Mouse (Mus musculus) cerebellum, adult 11-12 months (tissue): ENCODE measurements around the gene Mrps33.

Experiments
- DNase-seq: peaks from one replicate; pipeline ENCODE4 v3.0.0; 2022

Mrps33 gene

DNA sequence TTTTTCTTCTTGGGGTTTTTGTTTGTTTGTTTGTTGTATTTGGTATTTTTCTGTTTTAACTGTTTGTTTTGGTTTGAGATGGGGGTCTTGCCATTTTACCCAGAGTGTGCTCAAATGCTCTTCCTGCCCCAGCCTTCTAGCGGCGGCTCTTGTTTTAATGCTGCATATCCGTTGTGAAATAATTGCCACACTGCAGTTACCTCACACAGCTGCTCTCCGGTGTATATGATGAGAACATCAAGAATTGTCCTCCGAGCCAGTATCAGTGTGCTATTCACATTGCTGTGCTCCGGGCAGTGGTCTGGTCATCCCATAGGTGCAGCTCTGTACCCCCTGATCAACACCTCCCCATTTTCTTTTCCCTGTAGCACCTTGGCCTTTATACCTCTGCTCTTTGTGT is 34.5 kb downstream of the Mrps33 start:
- no peak for DNase-seq

DNA sequence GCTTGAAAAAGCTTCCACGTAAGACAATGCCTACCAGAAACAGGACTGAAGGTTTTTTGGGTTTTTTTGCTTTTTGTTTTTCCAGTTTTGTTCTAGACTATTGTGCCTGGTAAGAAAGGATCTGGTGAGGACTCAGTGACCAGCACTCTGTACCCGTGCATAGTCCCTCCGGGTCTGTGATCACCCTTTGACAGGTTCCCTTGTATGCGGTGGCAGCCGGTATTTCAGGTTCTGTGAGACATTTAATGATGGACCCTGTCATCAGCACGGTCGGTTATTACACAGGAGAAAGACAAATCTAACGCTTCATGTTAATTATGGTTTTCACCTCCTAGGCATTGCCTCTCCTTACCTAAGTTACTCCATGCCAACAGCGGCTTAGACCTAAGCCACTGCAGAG is 35.8 kb downstream of the Mrps33 start:
- no peak for DNase-seq

DNA sequence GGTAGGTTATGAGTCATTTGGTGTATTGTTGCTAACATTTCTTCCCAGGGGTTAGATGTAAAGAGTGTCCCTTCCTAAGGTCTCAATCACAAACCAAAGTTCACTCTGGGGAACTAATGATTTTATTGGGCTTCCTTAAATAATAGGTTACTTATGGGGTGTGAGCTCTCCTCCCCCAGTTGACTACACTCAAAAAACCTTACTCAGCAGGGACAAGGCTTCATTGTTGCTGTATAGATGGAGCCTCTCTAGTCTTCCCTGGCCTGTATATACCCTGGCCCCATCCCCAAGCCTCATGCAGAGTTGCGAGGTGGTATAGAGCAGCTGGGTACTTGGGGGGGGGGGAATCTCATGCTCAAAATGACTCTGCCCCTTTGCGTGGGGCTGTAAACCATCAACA is 53.6 kb downstream of the Mrps33 start:
- no peak for DNase-seq
